Mouse (Mus musculus) central nervous system, embryonic 18 days (tissue): Measurements from ENCODE around the gene Rbm4. TPM values are rescaled to one million over a fixed set of nuclear protein-coding genes. Genes with fewer than 3 reads are reported as not detected.

Experiments
- polyA plus RNA-seq: library from polyadenylated mRNA; depleted of rRNA; stranded (reverse); fragments of >200 nt; gene quantifications from 2 replicates; pipeline ENCODE4 v1.2.3, GENCODE M21; 2012; rRNA removed

Rbm4 gene
- polyA plus RNA-seq: 117 and 122 TPM in 2 replicates

DNA sequence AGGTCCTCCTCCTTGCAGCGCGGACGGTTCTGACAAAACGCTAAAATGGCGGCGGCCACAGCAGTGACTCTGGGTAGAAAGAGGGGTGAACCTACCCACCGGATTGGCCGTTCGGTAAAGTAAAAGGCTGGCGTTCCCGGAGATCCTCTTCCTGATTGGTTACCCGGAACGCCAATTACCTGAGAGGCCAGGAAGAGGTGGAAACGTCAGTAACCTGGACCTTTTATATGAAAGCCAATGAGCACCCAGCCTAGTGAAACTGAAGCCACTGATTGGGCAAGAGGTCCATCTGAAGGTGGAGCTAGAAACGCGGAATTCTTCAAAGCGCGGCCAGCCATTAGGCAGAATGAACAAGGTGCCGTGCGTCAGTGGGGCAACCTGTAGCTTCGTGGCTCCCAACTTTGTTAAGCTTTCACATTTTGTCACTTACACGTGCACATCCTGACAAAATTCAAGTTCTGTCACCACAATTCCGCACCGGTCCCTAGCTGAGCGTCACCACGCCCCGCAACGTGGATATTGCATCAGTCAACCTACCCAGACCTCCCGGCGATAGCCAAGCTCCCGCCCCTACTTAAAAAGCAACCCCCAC lies at the start of gene Rbm4:
Rbm4 (minus strand) TSS at position 71 of the 592 bp plus-strand sequence.

DNA sequence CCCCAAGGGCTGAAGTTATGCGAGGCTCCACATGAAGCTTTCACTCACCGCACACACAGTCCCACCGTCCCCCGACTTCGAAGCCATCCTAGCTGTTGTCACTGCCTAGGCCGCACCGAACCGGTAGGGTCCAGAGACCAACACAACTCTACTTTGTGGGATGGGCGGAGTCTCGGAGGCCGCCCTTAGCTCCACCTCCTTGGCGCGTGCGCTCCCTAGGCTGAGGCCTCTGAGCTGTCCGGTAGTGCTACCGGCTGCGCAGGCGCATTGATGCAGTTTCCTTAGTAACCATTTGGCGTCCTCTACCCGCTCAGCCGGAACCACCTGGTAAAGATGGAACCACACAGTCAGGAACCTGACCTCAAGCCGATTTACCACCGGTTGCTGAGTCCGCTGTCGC lies 45.4 kb upstream of the Rbm4 start, which contains the start of the genes Ccs and Ccdc87:
Ccs (minus strand) TSS at position 184 of the 400 bp plus-strand sequence.
Ccdc87 (plus strand) TSS at position 218 of the 400 bp plus-strand sequence.

DNA sequence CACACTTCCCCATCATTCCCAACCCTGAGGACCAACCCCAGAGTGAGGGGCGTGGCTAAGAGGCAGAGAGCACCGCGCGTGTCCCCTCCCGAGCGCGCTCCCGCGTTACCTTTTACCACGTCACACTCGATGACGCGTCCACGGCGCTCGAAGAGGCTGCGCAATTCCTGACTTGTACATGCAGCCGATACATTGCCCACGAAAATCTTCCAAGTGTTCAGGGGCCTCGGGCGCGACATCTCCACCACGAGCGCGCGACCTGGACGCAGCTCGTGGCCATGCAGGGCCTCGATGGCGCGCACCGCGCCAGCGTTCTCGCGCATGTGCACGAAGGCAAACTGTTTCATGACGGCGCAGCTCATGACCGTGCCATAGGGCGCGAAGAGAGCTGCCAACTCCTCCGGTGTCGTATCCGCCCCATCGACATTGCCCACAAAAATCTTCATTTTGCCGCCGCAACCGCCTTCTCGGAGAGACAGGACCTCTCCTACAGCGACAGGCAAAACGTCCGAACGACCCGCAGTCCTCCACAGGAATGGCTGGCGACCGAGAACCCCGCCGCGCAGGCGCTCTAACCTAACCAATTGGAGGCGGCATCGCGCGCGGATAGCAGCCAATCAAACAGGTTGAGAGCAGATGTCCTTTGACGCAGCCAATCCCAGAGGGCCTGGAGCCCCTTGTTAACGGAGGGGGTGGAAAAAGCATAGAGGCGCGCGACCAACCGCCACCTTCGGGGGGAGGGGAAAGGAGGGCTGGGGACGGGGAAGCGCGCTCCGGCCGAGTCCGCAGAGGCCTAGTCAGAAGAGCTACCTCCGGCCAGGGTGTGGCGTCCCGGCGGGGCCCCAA lies 17.6 kb upstream of the Rbm4 start, which contains the start of the genes Gm21992 and Rbm14:
Gm21992 (minus strand) TSS at position 550 of the 846 bp plus-strand sequence.
Rbm14 (minus strand) TSS at position 572 of the 846 bp plus-strand sequence.

DNA sequence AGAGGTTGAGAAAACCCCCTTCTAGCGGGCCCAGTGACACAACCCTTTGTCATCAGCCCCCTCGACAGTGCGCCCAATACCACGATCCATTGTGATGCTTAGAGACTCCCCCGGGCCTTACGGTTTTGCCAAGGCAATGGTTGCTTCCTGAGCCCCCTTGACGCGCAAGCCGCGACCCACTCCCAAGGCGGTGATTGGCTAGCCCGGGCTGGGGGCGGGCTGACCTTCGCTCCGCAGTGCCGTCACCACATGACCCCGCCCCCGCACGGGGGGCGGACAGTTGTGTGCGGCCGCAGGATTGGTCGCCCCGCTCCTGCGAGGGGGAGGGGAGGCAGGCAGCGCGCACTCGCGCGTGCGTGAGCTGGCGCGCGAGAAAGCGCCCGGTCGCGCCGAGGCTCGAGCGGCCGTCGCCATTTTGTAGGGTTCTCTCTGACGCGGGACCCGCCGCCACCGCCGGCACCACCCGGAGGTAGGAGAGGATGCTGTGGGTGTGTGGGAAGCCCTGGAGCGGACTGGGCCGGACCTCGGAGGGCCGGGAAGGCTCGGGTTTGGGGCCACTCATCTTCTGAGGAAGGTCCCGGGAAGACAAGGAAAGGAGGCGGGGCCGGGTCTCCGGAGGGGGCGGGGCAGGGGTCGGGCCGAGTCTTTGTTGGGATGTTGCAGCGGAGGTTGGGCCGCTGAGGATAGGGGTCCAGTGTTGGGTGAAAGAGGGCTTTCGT lies 37.3 kb downstream of the Rbm4 start, which contains the start of gene Rbm4b:
Rbm4b (plus strand) TSS at position 305 of the 719 bp plus-strand sequence.

Other genes with a start within 250 kb of the Rbm4 start
- gene Lrfn4, start 178.2 kb downstream of the Rbm4 start, polyA plus RNA-seq: 70.1 and 75.0 TPM in 2 replicates
- 62.2 and 64.2 TPM in 2 replicates for gene Rce1, start 168.3 kb downstream of the Rbm4 start, polyA plus RNA-seq
- gene Gm960, start 95.2 kb downstream of the Rbm4 start, polyA plus RNA-seq: 7.5 and 7.7 TPM in 2 replicates
- gene Sptbn2, start 82.7 kb downstream of the Rbm4 start, polyA plus RNA-seq: 36.9 and 40.5 TPM in 2 replicates
- gene Rbm4b, start 37.4 kb downstream of the Rbm4 start, polyA plus RNA-seq: 65.3 and 74.3 TPM in 2 replicates
- 10.6 and 11.3 TPM in 2 replicates for gene Gm21992, start 17.7 kb upstream of the Rbm4 start, polyA plus RNA-seq
- 45.3 and 49.8 TPM in 2 replicates for gene Rbm14, start 17.7 kb upstream of the Rbm4 start, polyA plus RNA-seq
- gene Ccs, start 45.4 kb upstream of the Rbm4 start, polyA plus RNA-seq: 42.6 and 45.4 TPM in 2 replicates
- gene Ccdc87, start 45.5 kb upstream of the Rbm4 start, polyA plus RNA-seq: 0.95 and 0.98 TPM in 2 replicates
- gene Ctsf, start 61.2 kb upstream of the Rbm4 start, polyA plus RNA-seq: 77.2 and 77.8 TPM in 2 replicates
- 1.1 and 2.5 TPM in 2 replicates for gene Actn3, start 84.0 kb upstream of the Rbm4 start, polyA plus RNA-seq
- gene Zdhhc24, start 84.8 kb upstream of the Rbm4 start, polyA plus RNA-seq: 34.2 and 37.1 TPM in 2 replicates
- gene Bbs1, start 112.7 kb upstream of the Rbm4 start, polyA plus RNA-seq: 19.7 and 23.0 TPM in 2 replicates
- 89.2 and 90.6 TPM in 2 replicates for gene Dpp3, start 134.4 kb upstream of the Rbm4 start, polyA plus RNA-seq
- gene Peli3, start 149.2 kb upstream of the Rbm4 start, polyA plus RNA-seq: 11.6 and 14.6 TPM in 2 replicates
- gene Mrpl11, start 168.2 kb upstream of the Rbm4 start, polyA plus RNA-seq: 93.3 and 102 TPM in 2 replicates
- gene Npas4, start 196.4 kb upstream of the Rbm4 start, polyA plus RNA-seq: 7.7 and 9.5 TPM in 2 replicates
- gene Slc29a2, start 230.0 kb upstream of the Rbm4 start, polyA plus RNA-seq: 39.3 and 39.8 TPM in 2 replicates
- gene B4gat1, start 244.9 kb upstream of the Rbm4 start, polyA plus RNA-seq: 56.5 and 59.7 TPM in 2 replicates
- gene AC124502.3, start 245.0 kb upstream of the Rbm4 start, polyA plus RNA-seq: 3.2 TPM in 2 replicates
- gene Brms1, start 247.5 kb upstream of the Rbm4 start, polyA plus RNA-seq: 24.9 and 25.9 TPM in 2 replicates